Mouse (Mus musculus): ENCODE measurements around the gene Tmeff1.

- TF ChIP-seq CTCF (IDR thresholded peaks at IDR 0.05) (0 out of 2 replicates have a peak, but pooled peaks have one; percentile 2), EP300 (IDR thresholded peaks at IDR 0.05) (no peak)
Measured at GRCm38 (mm10) chr4:48585241-48586098, 496 bp downstream of the Tmeff1 start.

Data from lung, postnatal 0 days (tissue).